Mouse (Mus musculus): ENCODE measurements around the gene Ugcg. TPM values are rescaled to one million over a fixed set of nuclear protein-coding genes. Genes with fewer than 3 reads are reported as not detected.
"Not testable (repeated sequence)": the region's sequence is repeated elsewhere in the genome, so short reads cannot be mapped to it uniquely, and the experiment has no call there.

The Ugcg gene
- total RNA-seq, 2 experiments from 2014 or later, result 79.8 to 90.3 TPM

DNA sequence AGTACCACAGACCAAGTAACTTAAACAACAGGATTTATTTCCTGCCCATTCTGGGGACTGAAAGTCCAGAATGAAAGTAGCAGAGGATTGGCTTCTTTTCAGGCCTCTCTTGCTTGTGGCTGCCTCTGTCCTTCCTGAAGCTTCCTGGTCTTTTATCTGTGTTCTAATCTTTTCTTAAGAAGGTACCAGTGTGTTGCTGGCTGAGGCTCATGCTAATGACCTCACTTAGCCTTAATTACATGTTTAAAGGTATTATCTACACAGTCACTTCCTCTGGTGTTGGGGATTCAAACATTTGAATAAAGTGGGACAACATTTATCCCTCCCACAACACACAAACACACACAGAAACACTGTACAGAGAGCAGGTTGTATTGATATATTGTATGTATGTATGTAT, 59.0 kb downstream of the Ugcg start:
- no peak for DNase-seq (ENCODE audit: extremely low spot score in 1 of 2, low spot score in 2 of 2)
- H3K4me3 ChIP-seq, result no peak overlapping the region
- no peak overlapping the region for H3K27ac ChIP-seq
- no peak for TF ChIP-seq CTCF (IDR thresholded peaks at IDR 0.05)
- intact Hi-C loops (cut with DNase I), result loop anchor here (5.0 kb wide), 1 partner anchor 49 kb away; no protein-coding TSS in a partner anchor

DNA sequence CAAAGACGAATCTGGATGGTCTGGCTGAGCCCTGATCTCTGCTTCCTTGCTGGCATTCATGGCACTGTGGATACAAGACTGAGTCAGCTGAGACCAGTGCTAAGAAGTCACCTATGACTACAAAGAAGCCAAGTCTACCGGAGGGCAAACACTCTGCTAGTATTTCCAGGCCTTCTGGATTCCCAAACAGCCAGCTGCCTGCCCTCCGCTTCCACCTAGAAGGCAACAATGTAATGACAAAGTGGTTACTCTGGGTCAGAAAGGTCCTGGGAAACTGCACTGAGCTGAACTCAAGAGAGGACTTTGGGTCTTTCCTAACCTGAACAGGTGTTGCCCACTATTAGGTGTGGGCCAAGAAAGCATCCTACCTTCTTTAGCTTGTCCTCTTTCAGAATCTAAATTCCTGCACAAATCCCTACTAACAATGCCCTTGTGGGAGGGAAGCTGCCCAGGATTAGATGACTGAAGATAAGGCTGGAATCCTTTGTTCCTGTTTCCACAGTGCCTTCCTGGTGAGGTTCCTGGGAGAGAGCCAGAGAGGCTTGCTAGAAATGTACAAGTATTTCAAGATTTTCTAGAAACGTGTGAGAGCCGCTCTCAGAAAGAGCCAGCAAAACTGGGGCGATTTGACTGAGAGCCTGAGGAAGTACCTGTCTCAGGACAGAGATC, 63.5 kb downstream of the Ugcg start:
- no peak for TF ChIP-seq CTCF (IDR thresholded peaks at IDR 0.05)
- intact Hi-C loops (cut with DNase I), result no loop called here
- Histone ChIP-seq H3K4me3 (no peak overlapping the region), H3K27ac (no peak overlapping the region)
- no peak for DNase-seq (ENCODE audit: extremely low spot score in 1 of 2, low spot score in 2 of 2)

DNA sequence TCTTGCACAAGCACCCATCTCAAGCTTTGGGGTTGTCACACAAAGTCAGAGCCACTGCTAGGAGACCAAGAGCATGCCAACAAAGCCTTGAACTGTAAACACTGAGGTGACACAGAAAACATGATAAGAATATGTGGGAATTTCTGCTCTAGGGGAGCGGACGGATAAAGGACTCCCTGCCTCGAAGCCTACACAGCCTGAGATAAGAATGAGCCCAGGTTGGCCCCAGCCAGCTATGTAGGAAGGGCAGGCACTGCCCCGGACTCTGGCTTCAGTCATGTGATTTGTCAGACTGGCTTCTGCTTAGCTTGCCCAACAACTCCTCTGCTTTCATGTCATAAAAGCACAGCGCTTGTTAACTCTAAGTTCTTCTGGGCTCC, 64.0 kb downstream of the Ugcg start:
- DNase-seq (ENCODE audit: extremely low spot score in 1 of 2, low spot score in 2 of 2), result no peak
- TF ChIP-seq CTCF (IDR thresholded peaks at IDR 0.05), result no peak
- no peak overlapping the region for H3K4me3 ChIP-seq
- H3K27ac ChIP-seq, result no peak overlapping the region
- intact Hi-C loops (cut with DNase I), result no loop called here

- DNase-seq (ENCODE audit: extremely low spot score in 1 of 2, low spot score in 2 of 2), result no peak
- no peak for TF ChIP-seq CTCF (IDR thresholded peaks at IDR 0.05)
- intact Hi-C loops (cut with DNase I), result no loop called here
These were observed 65.3 kb downstream of the Ugcg start for GRCm38 (mm10) chr4:59254397-59254796.

DNA sequence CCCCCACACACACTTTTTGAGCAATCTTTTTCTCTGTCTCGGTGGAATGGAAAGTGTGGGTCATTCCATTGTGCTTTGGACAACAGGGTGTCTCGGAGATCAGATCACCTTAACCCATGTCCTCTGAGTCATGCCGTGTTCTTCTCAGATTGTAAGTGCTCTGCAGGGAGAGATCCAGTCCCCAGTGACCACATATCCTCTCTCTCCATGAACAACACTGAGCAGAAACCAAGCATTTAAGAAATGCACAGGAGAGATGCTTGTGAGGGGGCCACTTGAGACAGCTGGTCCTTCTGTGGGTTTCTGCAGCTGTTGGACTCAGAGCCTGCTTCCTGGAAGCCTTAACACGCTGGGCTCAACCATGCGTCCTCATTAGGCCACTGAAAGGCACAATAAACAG, 66.9 kb downstream of the Ugcg start:
- intact Hi-C loops (cut with DNase I), result no loop called here
- no peak overlapping the region for H3K4me3 ChIP-seq
- H3K27ac ChIP-seq, result no peak overlapping the region
- TF ChIP-seq CTCF (IDR thresholded peaks at IDR 0.05), result no peak
- no peak for DNase-seq (ENCODE audit: extremely low spot score in 1 of 2, low spot score in 2 of 2)

More at GRCm38 (mm10) chr4:59254397-59254796, 65.3 kb downstream of the Ugcg start:
- no peak overlapping the region for H3K27ac ChIP-seq
- no peak overlapping the region for H3K4me3 ChIP-seq

DNA sequence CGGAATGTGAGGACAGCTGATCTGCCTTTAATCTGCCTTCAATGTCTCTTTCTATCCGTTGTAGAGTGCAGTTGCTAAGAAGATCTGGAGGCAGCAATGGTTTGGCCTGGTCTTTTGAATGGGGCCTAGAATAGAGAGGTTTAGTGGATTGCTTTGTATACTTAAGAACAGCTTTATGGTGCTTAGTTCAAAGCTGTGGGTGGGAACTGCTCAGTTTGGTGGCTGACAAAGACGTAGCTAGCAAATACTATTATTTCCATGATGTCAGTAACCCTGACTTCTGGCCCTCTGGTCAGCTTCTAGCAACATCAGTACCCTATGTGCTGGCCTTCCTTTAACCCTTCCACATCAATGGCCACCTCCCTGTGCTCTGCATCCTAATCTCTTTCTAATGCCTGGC, 68.8 kb downstream of the Ugcg start:
- Histone ChIP-seq H3K27ac (no peak overlapping the region), H3K4me3 (no peak overlapping the region)
- intact Hi-C loops (cut with DNase I), result no loop called here
- TF ChIP-seq CTCF (IDR thresholded peaks at IDR 0.05), result no peak
- DNase-seq (ENCODE audit: extremely low spot score in 1 of 2, low spot score in 2 of 2), result no peak

GRCm38 (mm10) chr4:59258771-59259170, 69.7 kb downstream of the Ugcg start:
- intact Hi-C loops (cut with DNase I), result no loop called here
- Histone ChIP-seq H3K4me3 (no peak overlapping the region), H3K27ac (no peak overlapping the region)
- DNase-seq (ENCODE audit: extremely low spot score in 1 of 2, low spot score in 2 of 2), result no peak
- no peak for TF ChIP-seq CTCF (IDR thresholded peaks at IDR 0.05)

DNA sequence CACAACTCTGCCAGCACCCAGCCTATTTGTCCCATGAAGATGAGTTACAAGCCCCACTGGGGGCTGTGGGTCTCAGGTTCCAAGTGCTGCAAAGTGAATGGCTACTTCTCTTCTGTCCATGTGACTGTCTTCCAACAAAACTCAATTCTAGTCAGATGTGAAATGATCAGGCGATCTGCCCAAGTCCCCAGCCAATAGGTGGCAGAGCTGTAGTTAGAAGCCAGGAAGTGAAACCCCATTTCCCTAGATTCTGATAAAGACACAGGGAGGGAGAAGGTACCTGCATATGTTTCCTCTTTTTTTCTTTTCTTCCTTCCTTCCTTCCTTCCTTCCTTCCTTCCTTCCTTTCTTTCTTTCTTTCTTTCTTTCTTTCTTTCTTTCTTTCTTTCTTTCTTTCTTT, 70.7 kb downstream of the Ugcg start:
- no peak for DNase-seq (ENCODE audit: extremely low spot score in 1 of 2, low spot score in 2 of 2)
- TF ChIP-seq CTCF (IDR thresholded peaks at IDR 0.05), result no peak
- no peak overlapping the region for H3K4me3 ChIP-seq
- intact Hi-C loops (cut with DNase I), result loop anchor here (5.0 kb wide), 4 partner anchors 37 to 163 kb away; no protein-coding TSS in a partner anchor
- H3K27ac ChIP-seq, result no peak overlapping the region

DNA sequence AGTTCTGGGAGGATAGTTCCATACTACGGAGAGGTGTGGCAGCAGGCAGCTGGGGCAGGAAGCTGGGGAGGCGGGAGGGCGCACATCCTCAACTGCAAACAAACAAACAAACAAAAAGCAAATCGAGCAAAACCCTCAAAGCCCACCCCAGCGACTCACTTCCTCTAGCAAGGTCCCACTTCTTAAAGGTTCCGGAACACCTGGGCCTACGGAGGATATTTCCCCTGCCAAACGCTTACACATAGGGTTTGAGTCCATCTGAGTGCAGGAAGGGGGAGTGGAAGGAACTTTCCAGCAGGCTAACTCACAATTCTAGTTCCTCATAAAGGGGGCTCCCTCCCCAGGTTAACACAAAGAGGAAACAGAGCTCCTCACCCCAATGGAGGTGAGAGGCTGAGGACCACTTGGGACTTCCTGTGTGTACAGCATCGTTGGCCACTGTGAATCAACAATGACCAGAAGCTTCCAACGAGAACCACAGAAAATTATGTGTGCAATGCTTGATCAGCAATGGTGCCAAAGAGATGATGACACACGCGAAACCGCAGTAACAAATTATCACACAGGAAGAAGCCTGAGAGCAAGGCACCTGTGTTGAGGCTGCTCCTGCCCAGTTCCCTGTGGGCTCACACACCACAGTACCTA, 71.9 kb downstream of the Ugcg start:
- Histone ChIP-seq H3K27ac (no peak overlapping the region), H3K4me3 (no peak overlapping the region)
- intact Hi-C loops (cut with DNase I), result loop anchor here (5.0 kb wide), 4 partner anchors 36 to 164 kb away; no protein-coding TSS in a partner anchor
- DNase-seq (ENCODE audit: extremely low spot score in 1 of 2, low spot score in 2 of 2), result no peak
- no peak for TF ChIP-seq CTCF (IDR thresholded peaks at IDR 0.05)

GRCm38 (mm10) chr4:59261582-59261981, 72.5 kb downstream of the Ugcg start:
- DNase-seq (ENCODE audit: extremely low spot score in 1 of 2, low spot score in 2 of 2); H3K27ac ChIP-seq; H3K4me3 ChIP-seq: not testable (repeated sequence)
- intact Hi-C loops (cut with DNase I), result loop anchor here (5.0 kb wide), 4 partner anchors 36 to 164 kb away; no protein-coding TSS in a partner anchor

DNA sequence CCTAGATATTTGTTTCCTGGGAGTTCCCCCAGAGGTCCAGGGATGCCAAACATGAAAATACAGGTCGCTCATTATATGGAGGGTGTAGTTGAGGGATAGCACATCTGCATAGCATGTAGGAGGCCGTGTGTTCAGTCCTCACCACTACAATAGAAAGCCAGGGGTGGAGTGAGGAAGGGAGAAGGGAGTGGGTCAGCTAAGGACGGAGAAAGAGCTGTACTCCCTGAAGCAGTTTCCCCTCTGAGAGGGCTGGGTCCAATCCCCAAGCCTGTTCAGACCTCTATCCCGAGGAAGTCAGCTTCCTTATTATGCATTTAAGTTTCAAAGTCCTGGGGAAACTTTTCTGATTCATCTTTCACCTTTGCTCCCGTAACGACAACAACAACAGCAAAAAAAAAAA, 73.1 kb downstream of the Ugcg start:
- intact Hi-C loops (cut with DNase I), result loop anchor here (5.0 kb wide), 4 partner anchors 35 to 165 kb away; no protein-coding TSS in a partner anchor
- no peak for TF ChIP-seq CTCF (IDR thresholded peaks at IDR 0.05)
- Histone ChIP-seq H3K4me3 (no peak overlapping the region), H3K27ac (no peak overlapping the region)
- DNase-seq (ENCODE audit: extremely low spot score in 1 of 2, low spot score in 2 of 2), result no peak

DNA sequence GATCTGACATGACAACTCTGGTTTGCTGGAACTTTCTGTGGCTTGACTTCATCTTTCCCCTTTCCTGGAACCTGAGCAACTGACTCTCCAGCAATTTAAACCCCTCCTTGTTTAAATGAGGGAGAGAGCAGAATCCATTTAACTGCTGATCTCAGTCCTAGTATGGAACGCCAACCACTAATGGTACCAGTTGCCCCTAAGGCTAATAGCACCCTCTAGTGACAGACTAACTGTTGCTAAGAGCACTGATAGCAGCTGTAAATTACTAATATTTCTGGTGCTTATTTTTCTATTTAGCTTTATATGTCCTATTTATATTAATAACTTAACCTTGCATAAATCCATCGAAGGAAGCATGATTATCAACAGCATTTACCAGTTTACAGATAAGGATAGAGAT, 74.4 kb downstream of the Ugcg start:
- Histone ChIP-seq H3K4me3 (no peak overlapping the region), H3K27ac (no peak overlapping the region)
- intact Hi-C loops (cut with DNase I), result loop anchor here (5.0 kb wide), 4 partner anchors 34 to 166 kb away; no protein-coding TSS in a partner anchor
- peak; percentile 19 for TF ChIP-seq CTCF (IDR thresholded peaks at IDR 0.05)
- DNase-seq (ENCODE audit: extremely low spot score in 1 of 2, low spot score in 2 of 2), result no peak
